Mouse (Mus musculus) CD4-positive, CD25-positive, alpha-beta regulatory T cell, adult 4 months (primary cell): ENCODE measurements around the gene Lman2l. TPM values are rescaled to one million over a fixed set of nuclear protein-coding genes. Genes with fewer than 3 reads are reported as not detected.

ENCODE experiments used
- ATAC-seq: one replicate; pipeline ENCODE4 v1.8.0; 2017
- polyA plus RNA-seq, 2 experiments: library from polyadenylated mRNA; unstranded; fragments of 100-300 nt; shearing (Covaris generic); gene quantifications; one replicate each; pipeline ENCODE4 v1.2.1; 2017

Gene Lman2l
- 10 to 100 TPM; 11.0 to 11.8 TPM for polyA plus RNA-seq

DNA sequence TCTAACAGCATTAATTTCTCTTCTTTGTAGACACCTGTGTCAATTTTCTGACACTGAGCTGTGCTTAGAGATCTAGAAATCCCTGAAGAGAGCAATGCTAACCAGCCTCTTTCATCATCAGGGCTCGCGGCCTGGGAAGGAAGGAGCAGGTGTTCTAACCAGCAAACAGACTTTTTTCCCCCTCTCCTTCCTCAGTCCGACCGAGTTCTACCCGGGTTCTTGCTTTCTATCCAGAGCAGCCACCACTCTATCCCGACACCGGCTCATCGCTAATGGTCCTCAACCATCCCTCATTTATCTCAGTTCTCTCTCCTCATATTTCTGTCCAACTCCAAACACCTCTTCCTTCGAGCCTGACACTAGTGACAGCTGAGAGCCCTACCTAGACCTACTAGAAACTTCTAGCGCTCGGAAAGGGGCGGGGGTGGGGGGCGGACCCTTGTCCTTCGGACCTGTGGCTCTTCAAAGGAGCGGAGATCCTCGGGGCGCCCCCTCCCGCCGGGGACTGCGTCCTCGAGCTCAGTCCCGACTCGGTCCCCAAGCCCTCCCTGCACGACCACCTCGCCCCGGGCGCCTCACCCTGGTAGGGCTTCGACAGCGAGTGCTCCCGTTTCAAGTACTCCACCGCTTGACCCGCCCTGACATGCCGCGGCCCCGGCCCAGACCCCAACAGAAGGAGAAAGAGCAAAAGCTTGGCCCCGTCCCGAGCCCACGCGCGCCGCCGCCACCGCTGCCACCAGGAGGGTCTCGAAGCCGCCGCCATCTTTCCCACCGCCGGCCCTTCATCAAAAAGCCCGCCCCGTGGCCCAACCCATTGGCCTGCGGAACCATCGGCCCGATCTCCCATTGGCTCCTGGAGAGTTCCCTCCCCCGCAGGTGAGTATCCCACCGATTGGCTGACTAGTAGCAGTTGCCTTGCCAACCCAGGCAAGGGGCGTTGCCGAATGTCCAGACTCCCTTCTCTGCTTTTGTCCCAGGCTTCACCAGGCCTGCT lies at the start of gene Lman2l:
Lman2l (minus strand) TSS at position 801 of the 994 bp plus-strand sequence.
- ATAC-seq, result peak; percentile 100

- no peak for ATAC-seq
Observed at GRCm38 (mm10) chr1:36493299-36493698, 48.2 kb upstream of the Lman2l start.

GRCm38 (mm10) chr1:36492416-36493139 lies 47.5 kb upstream of the Lman2l start:
- ATAC-seq, result no peak

DNA sequence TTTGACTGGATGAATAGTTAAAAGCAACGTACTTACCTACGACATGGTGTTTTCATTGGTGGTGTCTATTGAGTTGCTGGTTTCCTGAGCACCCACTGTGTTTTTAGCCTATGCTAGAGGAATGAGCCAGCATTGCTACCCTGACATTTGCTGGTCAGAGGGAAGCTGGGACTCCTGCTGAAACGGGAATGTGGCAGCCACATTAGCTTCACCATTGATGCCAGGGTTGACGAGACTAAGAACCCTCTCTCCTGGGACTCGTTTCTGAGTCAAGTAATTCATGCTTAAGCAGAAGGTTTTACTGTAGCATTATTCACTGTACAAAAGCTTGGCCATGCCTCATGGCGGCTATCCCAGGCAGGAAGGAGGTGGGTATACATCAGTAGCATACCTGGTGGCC lies 44.6 kb upstream of the Lman2l start:
- no peak for ATAC-seq

DNA sequence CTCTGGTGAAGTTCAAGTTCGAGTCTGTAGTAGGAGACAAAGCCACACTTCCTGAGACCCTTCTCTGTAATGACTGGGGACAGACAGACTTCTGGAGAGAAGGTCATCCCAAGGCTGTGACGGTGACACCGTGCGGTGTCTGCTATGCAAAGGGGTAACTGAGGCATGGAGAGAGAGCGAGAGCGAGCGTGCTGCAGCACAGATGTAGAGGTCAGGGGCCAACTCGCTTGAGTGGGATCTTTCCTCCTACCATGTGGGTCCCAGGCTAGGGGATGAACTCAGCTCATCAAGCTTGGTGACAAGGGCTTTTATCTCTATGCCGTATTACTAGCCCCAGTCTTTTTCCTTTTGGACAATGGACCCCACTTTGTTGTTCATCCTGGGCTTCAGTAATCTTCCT lies 42.0 kb upstream of the Lman2l start:
- no peak for ATAC-seq

DNA sequence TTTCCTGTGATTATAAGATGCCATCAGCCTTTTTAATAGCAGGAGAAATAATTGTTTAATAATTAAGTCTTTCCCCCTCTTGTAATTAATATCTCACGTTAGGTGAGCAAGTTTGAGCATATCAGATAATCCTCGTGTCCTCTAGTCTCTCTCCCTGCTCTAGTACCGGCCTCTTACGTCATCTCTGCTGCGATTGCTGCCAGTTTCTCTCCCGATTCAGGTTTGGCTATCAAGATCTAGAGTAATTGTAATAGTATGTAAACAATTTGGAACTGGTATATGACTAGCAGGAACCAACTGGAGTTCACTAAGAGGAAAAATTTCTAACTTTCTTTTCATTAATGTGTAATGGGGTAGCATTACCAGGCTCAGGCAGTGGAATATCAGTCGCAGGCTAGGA lies 40.0 kb upstream of the Lman2l start:
- ATAC-seq, result no peak

- no peak for ATAC-seq
Observed at GRCm38 (mm10) chr1:36483825-36484224, 38.8 kb upstream of the Lman2l start.

DNA sequence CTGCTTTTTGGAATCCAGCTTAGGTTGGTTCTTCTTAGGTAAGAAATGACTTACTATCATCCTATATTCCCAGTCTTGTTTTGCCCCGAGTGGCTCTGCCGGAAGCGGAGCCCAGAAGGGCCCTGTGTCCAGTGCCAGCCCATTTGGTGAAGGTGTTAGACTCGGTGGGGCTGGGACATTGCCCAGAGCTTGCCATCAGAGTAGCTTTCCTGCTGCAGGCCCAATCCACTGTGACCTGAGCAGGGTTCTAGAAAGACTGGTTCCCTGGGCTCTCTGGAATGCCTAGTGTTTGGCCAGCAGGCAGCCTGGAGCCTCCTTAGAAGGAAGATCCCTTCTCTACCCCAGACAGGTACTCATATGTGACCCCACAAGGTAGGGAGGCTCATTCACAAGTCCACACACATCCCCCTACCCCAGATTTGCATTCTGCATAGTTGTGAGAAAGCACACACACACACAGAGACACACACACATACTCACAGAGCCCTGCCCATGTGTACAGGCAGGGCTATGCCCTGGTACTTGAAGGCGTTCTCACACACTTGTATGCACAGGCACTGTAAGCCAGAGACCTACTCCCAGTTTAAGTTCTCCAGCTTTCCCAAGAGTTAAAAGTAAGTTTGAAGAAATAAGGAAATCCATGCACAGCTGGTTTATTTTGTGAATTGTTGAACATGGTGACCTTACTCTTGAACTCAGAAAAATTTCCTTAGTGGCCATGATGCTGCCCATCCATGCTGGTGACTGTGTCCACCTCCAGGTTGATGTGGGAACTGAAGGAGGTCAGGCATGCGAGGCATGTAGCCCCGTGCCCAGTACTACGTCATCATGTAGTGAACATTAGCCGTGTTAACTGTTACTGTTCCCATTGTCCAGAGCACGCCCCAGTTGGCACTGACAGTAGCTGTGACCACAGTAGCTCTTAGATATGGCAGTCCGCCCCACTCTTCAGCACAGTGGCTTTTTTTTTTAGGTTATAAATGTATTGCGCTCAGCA lies 35.1 kb upstream of the Lman2l start:
- ATAC-seq, result no peak

DNA sequence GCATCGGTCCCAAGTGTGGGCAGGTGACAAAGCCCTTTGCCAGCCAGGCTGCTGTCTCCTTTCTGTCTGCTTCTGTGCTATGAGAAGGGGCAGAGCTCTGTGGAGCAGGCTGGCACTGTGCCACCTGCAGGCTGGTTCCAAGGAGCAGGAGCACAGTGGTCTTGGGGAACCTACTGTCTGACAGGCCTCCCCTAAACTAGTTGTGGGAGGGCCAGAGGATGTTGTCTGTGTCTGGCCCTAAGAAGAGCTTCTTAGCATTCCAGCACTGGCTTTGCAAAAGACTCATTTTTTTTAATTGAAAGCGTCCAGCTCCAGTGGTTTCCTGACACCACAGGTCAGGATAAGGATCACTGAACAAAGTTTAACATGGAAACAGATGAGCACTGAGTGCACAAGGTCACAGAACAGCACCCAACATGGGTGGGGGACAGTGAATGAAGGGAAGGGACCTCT lies 33.3 kb upstream of the Lman2l start:
- ATAC-seq, result no peak

GRCm38 (mm10) chr1:36476426-36476825 lies 31.4 kb upstream of the Lman2l start:
- no peak for ATAC-seq

GRCm38 (mm10) chr1:36475480-36476110 lies 30.5 kb upstream of the Lman2l start:
- ATAC-seq, result no peak

- no peak for ATAC-seq
Observed at GRCm38 (mm10) chr1:36474646-36475045, 29.6 kb upstream of the Lman2l start.

- no peak for ATAC-seq
Observed at GRCm38 (mm10) chr1:36473211-36473780, 28.2 kb upstream of the Lman2l start.

GRCm38 (mm10) chr1:36472106-36472440 lies 27.0 kb upstream of the Lman2l start:
- peak; percentile 22 for ATAC-seq

GRCm38 (mm10) chr1:36471181-36472105 lies 26.4 kb upstream of the Lman2l start, which contains the start of gene Cnnm4:
TSS of gene Cnnm4 (plus strand) at chr1:36471620.
- peak; percentile 85 for ATAC-seq

DNA sequence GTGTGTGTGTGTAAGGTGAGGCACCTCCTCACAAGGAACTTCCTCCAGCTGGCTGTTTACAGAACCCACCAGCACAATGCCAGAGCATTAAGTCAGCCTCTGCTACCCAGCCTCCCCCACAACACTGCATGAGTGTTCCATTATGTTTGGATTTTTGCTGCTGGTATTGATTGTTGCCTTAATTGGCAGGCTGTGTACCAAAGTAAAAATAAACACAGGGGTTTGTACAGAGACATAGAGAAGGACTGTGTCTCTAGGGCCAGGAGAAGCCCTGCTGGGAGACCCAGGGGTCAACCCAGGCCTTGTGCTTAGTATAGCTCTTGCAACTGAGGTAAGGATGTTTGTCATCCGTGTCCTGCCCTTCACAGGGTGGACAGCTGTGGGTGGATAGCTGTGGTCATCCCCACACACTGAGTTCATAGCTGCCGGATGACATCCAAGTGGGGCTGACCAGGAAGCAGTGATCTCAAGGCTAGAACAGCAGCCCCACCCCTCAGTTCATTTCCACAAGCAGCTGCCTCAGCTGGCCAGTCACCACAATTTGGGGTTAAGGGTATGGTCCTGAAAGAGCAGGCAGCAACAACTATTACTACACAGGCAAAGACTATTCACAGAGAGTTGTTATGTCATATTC lies 24.9 kb upstream of the Lman2l start:
- no peak for ATAC-seq

DNA sequence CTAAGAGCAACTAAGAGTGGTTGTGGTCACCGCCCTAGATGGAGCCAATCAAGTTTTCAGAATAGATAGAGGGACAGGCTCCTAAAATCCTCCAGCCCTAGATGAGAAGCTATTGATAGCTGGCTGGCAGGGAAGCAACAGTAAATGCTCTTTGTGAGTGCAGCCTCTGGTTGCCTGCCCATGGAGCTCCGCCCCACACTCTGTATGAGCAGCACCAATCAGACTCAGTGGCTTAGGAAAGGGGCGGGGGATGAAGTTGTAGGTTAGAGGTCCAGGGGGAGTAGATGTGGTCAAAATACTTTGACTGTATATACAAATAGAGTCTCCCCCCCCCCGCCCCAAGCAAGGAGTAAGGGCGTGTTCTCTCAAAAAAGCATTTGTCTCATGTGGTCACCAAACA lies 22.4 kb upstream of the Lman2l start:
- no peak for ATAC-seq

DNA sequence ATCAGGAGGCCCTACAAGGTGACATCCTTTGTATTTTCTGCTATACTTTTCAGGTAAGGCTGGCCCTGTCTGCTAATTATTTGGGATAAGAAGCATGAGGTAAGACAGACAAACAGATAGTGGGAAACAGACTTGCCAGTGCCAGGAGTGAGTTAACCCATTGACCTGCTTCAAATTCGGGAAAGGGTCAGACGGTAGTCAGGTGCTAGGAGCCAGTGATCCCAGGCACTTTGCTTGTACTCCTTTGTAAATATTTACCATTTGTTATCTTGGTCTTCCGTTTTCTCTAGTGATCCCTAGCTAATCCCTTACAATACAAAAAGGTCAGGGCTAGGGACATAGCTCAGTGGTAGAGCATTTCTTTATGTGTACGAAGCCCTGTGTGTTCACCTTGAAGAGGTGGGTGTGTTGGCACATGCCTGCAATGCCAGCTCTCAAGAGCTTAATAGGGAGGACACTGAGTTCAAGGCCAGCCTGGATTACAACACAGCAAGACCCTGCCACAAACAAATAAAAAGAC lies 20.6 kb upstream of the Lman2l start:
- no peak for ATAC-seq

- ATAC-seq, result peak; percentile 75
Observed at GRCm38 (mm10) chr1:36461829-36462228, 16.8 kb upstream of the Lman2l start.

DNA sequence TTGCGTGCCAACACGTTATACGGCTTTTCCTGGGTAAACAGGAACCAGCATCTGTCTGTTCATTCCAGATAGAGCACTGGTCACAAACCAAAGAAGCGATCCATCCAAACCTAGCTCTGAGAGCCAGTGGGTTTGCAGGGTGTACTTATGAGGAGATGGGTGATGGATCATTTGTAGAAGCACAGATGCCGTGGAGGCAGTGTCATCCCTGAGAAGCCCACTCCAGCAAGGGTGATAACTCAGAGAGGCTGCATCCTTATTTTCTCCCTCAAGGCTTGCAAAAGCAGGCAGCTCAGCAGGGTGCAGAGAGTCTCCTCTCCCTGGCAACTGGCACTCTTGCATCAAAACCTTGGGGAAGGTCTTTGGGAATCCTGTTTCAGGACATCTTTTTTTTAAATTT lies 13.1 kb upstream of the Lman2l start:
- ATAC-seq, result no peak
